Mouse (Mus musculus) neural tube, embryonic 14.5 days (tissue): ENCODE data around the gene 4932438H23Rik. TPM values are rescaled to one million over a fixed set of nuclear protein-coding genes. Genes with fewer than 3 reads are reported as not detected.

Experiments used
- ATAC-seq: fragments of 200-750 bp; cut with Nextera tagmentation; 2 replicates; pipeline ENCODE4 v1.8.0; 2017; ENCODE audit warnings: low read depth, mild to moderate bottlenecking, moderate TSS enrichment, moderate library complexity
- H3K27ac ChIP-seq: fragments of 300-500 bp; sonication (generic); 2 replicates; pipeline ENCODE4 v1.5.1; 2014; ENCODE audit warnings: low read depth, mild to moderate bottlenecking, control low read depth, low read length, moderate library complexity, mixed read lengths
- H3K27me3 ChIP-seq: fragments of 300-500 bp; sonication (generic); 2 replicates; pipeline ENCODE4 v1.6.1; 2014; ENCODE audit warnings: low read length; ENCODE audit not compliant: control insufficient read depth, insufficient read depth
- H3K36me3 ChIP-seq: fragments of 300-500 bp; sonication (generic); 2 replicates; pipeline ENCODE4 v1.6.1; 2014; ENCODE audit warnings: low read length, mixed read lengths; ENCODE audit not compliant: control insufficient read depth, insufficient read depth
- H3K4me1 ChIP-seq: fragments of 300-500 bp; sonication (generic); 2 replicates; pipeline ENCODE4 v1.6.1; 2014; ENCODE audit warnings: low read length; ENCODE audit not compliant: control insufficient read depth, insufficient read depth
- H3K4me2 ChIP-seq: fragments of 300-500 bp; sonication (generic); 2 replicates; pipeline ENCODE4 v1.6.1; 2014; ENCODE audit warnings: mild to moderate bottlenecking, low read depth, low read length, control low read depth
- H3K4me3 ChIP-seq: fragments of 300-500 bp; sonication (generic); 2 replicates; pipeline ENCODE4 v1.5.1; 2014; ENCODE audit warnings: low read depth, low read length, control low read depth, mixed read lengths
- H3K9ac ChIP-seq: fragments of 300-500 bp; sonication (generic); replicated peaks from 2 replicates; pipeline ENCODE4 v1.6.1; 2014; ENCODE audit warnings: low read depth, mild to moderate bottlenecking, control low read depth, low read length, mixed read lengths
- H3K9me3 ChIP-seq: fragments of 300-500 bp; sonication (generic); 2 replicates; pipeline ENCODE4 v1.6.1; 2016; ENCODE audit warnings: low read length; ENCODE audit not compliant: control insufficient read depth
- WGBS: fragments of 180-500 bp; shearing (Covaris S2); extraction: QIAGEN DNeasy Blood & Tissue Kit; methylation state at CpG from one replicate; pipeline ENCODE4 v1.1.7; 2014; 5-methylcytosine and 5-hydroxymethylcytosine counted together
- polyA plus RNA-seq: library from polyadenylated mRNA; unstranded; fragments of >200 nt; fragmentation: Nextera tagmentation; extraction: Ambion mirVana; gene quantifications from 2 replicates; pipeline ENCODE4 v1.2.1, GENCODE M21; 2014

4932438H23Rik gene
- polyA plus RNA-seq, 1 experiment from 2014 or later, result 0.37 TPM

DNA sequence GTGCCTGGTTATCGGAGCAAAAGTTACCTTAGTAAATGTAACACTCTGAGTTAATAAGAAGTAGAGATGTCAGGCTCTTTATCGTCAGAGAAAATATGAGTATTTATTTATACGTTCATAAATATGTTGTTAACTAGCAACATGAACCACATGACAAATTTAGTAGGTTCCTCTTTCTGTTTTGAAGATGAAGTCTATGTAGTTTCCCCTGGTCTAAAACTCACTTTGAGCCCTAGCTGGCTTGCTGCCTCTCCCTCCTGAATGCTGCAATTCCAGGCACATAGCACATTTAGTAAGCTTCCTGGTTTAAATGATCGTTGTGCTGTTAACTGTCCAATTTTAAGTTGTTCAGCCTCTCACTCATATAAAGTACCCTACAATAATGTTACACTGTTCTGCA is 64.2 kb downstream of the 4932438H23Rik start:
- Histone ChIP-seq H3K27me3 (no peaks in the 10 kb centered on the region), H3K4me3 (no peak overlapping the region), H3K4me1 (no peaks in the 10 kb centered on the region), H3K27ac (no peak overlapping the region), H3K9ac (no peak overlapping the region), H3K9me3 (no peaks in the 10 kb centered on the region), H3K36me3 (peaks cover 73% of the 10 kb centered on the region), H3K4me2 (no peak overlapping the region)
- ATAC-seq, result no peak
- 93% methylated on average over 4 of the region's 4 CpGs for WGBS

DNA sequence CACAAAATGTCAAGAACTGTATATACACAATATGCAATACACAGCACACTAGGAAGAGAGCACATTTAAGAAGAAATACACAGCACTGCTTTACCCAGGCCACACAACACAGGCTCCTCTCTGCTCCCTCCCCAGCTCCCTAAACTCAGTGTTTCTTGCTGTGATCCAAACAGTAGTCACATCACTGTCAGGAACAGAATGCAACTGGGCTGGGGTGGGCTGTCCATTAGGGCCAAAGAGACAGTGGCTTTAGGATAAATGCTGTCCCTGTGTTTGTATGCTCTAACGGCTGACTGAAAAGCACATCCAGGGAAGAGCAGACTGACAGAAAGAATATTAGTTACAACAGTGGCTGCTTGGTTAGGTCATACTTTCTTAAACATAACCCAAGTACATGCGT is 65.0 kb downstream of the 4932438H23Rik start:
- WGBS, result 87% methylated on average over 2 of the region's 2 CpGs
- H3K9ac ChIP-seq, result no peak overlapping the region
- H3K4me3 ChIP-seq, result no peak overlapping the region
- H3K27ac ChIP-seq, result no peak overlapping the region
- ATAC-seq, result no peak
- no peaks in the 10 kb centered on the region for H3K27me3 ChIP-seq
- no peaks in the 10 kb centered on the region for H3K4me1 ChIP-seq
- no peak overlapping the region for H3K4me2 ChIP-seq
- peaks cover 75% of the 10 kb centered on the region for H3K36me3 ChIP-seq
- no peaks in the 10 kb centered on the region for H3K9me3 ChIP-seq

DNA sequence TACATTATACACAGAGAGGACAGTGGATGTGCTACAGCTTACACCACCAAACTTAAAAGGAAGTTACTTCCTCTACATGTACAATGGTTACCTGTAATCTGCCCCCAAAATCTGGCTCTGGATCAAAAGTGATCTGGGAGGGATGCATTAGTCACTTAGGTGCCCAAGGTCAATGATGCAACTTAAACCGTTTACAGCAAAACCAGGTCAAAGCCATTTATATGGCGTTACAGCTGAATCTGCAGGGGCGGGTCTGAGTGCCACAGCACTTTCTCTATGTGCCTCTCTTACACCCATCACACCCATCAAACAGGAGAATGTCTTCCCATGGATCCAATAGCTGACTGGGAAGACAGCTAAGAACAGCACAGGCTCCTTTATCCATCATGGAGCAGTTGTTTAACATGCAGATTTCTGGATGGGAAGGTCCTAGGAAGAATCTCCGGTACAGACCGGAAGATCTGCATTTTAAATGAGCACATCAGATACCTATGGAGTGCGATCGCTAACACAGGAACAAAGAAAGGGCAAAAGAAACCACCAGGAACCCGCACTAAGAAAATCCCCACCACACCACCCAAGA is 65.7 kb downstream of the 4932438H23Rik start:
- no peak overlapping the region for H3K9ac ChIP-seq
- peaks cover 75% of the 10 kb centered on the region for H3K36me3 ChIP-seq
- H3K27ac ChIP-seq, result no peak overlapping the region
- no peak overlapping the region for H3K4me3 ChIP-seq
- no peaks in the 10 kb centered on the region for H3K4me1 ChIP-seq
- H3K27me3 ChIP-seq, result no peaks in the 10 kb centered on the region
- ATAC-seq, result no peak
- H3K9me3 ChIP-seq, result no peaks in the 10 kb centered on the region
- H3K4me2 ChIP-seq, result no peak overlapping the region
- WGBS, result 90% methylated on average over 8 of the region's 8 CpGs

DNA sequence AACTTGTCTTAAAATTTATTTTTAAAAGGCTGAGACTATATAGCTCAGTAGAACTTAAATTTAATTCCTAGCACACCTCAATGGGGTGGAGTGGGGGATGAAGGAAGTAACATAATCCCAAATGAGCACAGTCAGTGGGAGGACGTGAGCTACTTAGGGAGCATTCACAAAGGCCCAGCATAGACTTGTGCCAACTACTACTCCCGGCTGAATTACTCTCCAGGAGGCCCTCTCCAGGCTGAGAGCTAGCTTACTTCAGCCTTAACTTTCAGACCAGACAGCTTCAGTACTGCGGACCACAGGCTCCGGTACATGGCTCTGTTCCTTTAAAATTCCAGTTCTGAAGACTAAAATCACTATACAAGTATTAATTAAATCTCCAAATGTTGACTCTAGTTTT is 68.6 kb downstream of the 4932438H23Rik start:
- no peaks in the 10 kb centered on the region for H3K27me3 ChIP-seq
- H3K4me1 ChIP-seq, result no peaks in the 10 kb centered on the region
- no peak overlapping the region for H3K4me2 ChIP-seq
- peaks cover 74% of the 10 kb centered on the region for H3K36me3 ChIP-seq
- no peak overlapping the region for H3K27ac ChIP-seq
- H3K9me3 ChIP-seq, result no peaks in the 10 kb centered on the region
- ATAC-seq, result no peak
- no peak overlapping the region for H3K4me3 ChIP-seq
- WGBS, result 92% methylated on average over 4 of the region's 4 CpGs
- no peak overlapping the region for H3K9ac ChIP-seq

DNA sequence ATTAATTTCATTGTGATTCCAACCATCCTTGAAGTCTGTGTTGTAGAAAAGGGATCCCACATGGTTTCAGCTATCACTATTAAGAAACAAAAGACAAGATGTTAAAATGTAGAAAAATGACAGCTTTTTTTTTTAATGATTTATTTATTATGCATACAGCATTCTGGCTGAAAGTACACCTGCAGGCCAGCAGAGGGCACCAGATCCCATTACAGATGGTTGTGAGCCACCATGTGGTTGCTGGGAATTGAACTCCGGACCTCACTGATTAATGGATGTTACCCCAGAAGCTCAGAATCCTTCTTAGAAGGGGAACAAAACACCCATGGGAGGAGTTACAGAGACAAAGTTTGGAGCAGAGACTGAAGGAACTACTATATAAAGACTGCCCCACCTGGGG is 71.5 kb downstream of the 4932438H23Rik start:
- ATAC-seq, result no peak
- no peak overlapping the region for H3K9ac ChIP-seq
- H3K4me1 ChIP-seq, result no peaks in the 10 kb centered on the region
- H3K4me2 ChIP-seq, result no peak overlapping the region
- WGBS, result 81% methylated on average over 1 of the region's 1 CpGs
- H3K4me3 ChIP-seq, result no peak overlapping the region
- no peaks in the 10 kb centered on the region for H3K27me3 ChIP-seq
- peaks cover 85% of the 10 kb centered on the region for H3K36me3 ChIP-seq
- H3K9me3 ChIP-seq, result no peaks in the 10 kb centered on the region
- no peak overlapping the region for H3K27ac ChIP-seq

DNA sequence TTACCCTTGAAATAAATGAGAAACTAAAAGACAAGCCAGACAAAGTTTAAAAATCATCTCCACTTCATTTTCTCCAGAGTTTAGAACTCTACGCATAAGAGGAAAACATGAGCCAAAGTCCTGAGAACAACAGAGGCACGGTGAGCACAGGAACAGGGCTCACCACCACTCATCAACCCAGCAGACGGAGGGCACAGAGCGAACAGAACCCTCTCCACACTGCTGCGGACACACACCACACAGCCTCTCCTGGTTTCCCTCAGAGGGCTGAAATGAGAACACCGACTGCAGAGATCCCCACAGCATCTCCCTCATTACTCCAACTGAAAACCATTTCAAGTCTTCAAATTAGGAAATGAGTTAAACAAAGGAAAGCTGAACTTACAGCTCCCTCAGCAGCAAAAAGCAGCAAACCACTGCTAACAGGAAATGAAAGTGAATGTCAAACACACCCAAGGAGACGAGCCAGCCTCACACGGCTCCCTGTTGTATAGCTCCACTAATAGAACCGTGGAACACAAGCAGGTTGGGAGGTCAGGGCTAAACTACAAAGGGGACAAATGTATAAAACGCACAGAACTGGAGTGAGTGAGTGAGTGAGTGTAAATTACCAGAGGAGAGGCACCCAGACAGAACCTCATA is 74.0 kb downstream of the 4932438H23Rik start:
- H3K9ac ChIP-seq, result no peak overlapping the region

DNA sequence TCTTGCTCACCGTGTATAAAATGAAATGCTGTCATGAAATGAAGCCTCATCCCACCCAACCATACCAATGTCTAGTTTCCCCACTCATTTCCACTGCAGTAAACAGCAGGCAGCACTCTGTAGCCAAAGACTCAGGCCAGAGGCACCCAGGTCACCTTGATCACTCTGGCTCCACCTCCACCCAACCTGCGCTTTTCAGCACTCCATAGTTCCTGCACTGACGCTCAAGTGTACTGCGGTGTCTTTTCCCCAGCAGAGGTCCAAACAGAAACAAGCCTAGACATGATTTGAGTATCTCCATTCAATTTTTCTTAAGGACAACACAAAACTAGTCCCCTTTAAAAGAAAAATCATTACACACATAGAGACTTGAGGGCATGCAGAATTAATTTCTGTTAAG is 75.4 kb downstream of the 4932438H23Rik start:
- no peak overlapping the region for H3K4me2 ChIP-seq
- peaks cover 62% of the 10 kb centered on the region for H3K36me3 ChIP-seq
- H3K4me1 ChIP-seq, result no peaks in the 10 kb centered on the region
- no peak overlapping the region for H3K4me3 ChIP-seq
- no peak for ATAC-seq
- no peaks in the 10 kb centered on the region for H3K27me3 ChIP-seq
- H3K9ac ChIP-seq, result no peak overlapping the region
- 93% methylated on average over 4 of the region's 4 CpGs for WGBS
- no peak overlapping the region for H3K27ac ChIP-seq
- H3K9me3 ChIP-seq, result no peaks in the 10 kb centered on the region

More for the DNA sequence above, 74.0 kb downstream of the 4932438H23Rik start:
- no peak overlapping the region for H3K4me2 ChIP-seq
- no peaks in the 10 kb centered on the region for H3K9me3 ChIP-seq
- ATAC-seq, result no peak
- WGBS, result 92% methylated on average over 10 of the region's 10 CpGs
- H3K27ac ChIP-seq, result no peak overlapping the region
- H3K4me3 ChIP-seq, result no peak overlapping the region
- no peaks in the 10 kb centered on the region for H3K27me3 ChIP-seq
- no peaks in the 10 kb centered on the region for H3K4me1 ChIP-seq
- peaks cover 70% of the 10 kb centered on the region for H3K36me3 ChIP-seq

DNA sequence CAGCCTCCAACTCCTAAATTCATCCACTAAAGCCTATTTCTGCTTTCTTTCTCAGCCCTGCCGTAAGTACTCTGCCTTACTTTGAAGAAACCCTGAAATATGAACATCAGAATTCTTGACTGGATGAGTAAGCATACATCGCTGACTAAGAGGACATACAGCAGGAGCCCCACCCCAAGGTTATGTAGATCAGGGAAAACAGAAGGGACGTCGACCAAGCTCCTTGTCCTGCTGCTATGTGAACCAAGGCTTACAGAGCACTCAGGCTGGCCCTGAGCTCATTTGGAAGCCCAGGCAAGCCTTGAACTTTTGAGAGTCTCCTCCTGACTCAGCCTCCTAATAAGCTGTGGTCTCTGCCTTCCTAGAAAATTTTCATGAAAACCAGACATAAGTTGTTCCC is 79.2 kb downstream of the 4932438H23Rik start:
- Histone ChIP-seq H3K4me3 (no peak overlapping the region), H3K36me3 (peaks cover 40% of the 10 kb centered on the region), H3K27ac (no peak overlapping the region), H3K4me2 (no peak overlapping the region), H3K27me3 (no peaks in the 10 kb centered on the region), H3K4me1 (0 out of 2 replicates have a peak, but pooled peaks cover 3% of the 10 kb centered on the region), H3K9ac (no peak overlapping the region), H3K9me3 (no peaks in the 10 kb centered on the region)
- WGBS, result 84% methylated on average over 4 of the region's 4 CpGs
- no peak for ATAC-seq

DNA sequence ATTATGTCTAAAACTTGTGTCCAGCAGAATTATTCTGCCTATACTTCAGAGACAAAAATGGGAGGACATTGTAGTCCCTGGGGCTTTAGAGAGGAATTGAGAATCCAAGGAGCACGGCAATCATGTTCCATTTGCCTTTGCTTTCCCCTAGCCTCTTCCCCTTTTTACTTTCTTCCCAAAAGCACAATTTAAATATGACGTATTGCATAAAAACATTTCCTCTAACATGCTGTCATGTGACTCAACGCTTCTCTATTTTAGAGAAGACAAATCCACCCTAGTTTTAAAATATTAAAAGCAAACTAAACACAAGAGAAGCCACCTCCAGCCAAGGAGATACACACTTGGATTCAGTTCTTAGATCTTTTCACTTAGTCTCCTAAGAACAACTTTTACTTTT is 83.1 kb downstream of the 4932438H23Rik start:
- Histone ChIP-seq H3K4me2 (peak overlapping the region; percentile 81), H3K9ac (peak overlapping the region; percentile 92; the same call in 1 of the 2 replicates), H3K9me3 (no peaks in the 10 kb centered on the region), H3K4me3 (peak overlapping the region; percentile 85), H3K27me3 (no peaks in the 10 kb centered on the region), H3K36me3 (peaks cover 16% of the 10 kb centered on the region), H3K4me1 (peaks cover 10% of the 10 kb centered on the region; the same call in 1 of the 2 replicates), H3K27ac (peak overlapping the region; percentile 93)
- 44% methylated on average over 3 of the region's 3 CpGs for WGBS
- ATAC-seq, result no peak
